Mouse (Mus musculus): Measurements from ENCODE around the gene Thbs1.

The Thbs1 gene

DNA sequence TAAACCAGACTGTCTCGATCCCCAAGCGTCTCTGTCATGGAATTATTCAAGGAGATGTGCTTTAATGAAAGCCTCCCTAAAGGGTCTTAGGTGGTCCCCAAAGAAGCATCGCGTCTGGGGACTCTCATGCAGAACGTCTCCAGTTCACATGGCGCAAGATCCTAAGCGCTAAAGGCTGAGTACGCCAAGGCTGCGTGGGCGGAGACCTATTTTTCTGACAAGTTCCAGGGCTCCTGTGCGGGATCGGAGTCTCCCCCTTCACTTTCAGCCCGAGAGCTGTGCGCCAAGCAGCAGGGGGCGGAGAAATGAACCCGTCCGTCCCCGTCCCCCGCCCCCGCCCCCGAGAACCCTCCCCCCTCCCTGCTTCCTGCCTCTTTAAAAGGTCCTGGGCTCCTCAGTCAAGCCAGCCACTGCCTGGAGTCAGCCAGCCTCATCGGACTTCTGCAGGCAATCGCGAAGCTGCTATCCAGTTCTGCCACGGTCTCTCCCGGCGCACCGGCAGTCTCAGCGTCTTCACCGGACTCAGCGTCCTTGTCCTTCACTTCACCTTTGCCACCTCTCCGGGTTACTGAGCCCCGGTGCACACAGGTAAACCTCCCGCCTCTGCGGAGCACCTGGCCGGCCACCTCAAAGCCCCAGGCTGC is at the start of gene Thbs1:
Gene Thbs1, plus strand, starts transcription at position 389 of the 644 bp plus-strand sequence.
- in situ Hi-C loops (cut with MboI, MseI): loop anchor here (10.0 to 25.0 kb wide), 2 partner anchors 567 to 574 kb away; no protein-coding TSS in a partner anchor

DNA sequence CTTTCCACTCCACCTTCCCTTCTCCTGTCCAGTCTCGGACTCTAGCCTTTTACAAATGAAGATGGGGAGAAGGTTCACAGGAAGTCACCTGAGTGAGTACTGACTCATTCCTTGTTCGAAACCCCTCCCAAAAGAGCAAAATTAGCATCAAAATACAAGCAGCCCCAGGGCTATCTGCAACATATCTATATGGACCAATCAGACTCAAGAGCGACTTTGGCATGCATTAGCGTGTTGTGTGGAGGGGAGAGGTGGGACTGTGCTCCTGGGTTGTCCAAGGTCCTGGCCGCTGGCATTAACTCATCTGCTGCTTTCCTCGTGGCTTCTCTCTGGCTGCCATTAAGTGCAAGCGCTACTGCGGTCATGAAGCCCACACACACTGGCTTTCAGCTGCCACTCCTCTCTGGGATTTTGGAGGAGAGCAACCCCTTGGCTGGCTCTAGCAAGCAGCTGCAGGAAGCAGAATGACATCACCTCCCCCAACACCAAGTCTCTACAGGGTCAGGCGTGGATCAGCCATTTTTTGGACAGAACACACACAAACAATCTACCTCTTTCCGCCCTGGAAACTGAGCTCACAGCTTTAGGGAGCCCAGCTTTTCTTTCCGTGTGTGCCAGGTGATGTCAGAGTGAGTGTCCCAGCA is 47.4 kb upstream of the Thbs1 start:
- in situ Hi-C loops (cut with MboI, MseI): no loop called here

DNA sequence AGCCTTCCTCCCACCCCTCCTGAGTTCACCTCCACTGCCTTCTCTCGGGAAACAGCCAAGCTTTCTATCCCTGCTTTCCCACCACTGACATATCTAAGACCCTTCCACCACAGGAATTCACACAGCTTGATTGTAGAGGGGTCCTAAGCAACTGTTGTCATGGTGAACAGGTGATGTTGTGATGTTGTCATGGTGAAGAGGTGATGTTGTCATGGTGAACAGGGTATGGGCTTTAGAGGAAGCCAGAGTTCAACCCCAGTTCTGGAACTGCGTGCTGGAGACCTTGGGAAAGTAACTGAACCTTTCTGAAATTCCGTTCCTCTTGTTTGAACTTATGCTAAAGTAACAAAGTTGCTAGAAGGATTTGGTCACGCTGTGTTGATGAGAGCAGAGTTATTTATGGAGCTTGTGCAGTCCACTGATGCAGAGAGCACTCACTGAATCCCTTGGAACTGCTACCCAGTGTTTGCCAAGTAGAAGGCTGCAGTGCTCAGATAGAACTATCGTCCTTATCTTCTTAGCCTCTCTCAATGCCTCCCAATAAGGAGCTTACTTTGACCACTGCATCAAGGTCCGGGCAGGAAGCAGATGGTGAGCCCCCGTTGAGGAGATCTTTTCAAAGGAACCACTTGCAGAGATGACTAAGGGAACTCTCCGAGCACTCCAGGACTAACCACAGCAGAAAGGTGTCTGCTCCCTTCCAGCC is 45.5 kb upstream of the Thbs1 start:
- in situ Hi-C loops (cut with MboI, MseI): no loop called here

DNA sequence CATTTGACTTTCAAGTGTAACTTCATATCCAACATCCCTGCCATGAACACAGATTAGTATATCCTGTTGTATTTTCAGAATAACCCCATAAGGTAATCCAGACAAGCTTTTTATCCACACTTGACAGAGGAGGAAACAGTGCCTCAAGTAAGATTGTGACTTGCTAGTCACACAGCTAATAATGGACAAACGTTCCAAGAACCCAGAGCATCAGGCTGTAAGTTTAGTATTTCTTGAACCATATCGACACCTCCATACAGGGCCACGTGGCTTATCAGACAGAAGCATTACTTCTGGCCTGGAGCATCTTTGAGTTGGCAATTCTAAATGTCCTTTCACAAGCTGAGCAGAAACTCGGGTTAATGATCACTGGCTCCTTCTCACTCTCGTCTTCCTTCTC is 41.7 kb upstream of the Thbs1 start:
- in situ Hi-C loops (cut with MboI, MseI): no loop called here

DNA sequence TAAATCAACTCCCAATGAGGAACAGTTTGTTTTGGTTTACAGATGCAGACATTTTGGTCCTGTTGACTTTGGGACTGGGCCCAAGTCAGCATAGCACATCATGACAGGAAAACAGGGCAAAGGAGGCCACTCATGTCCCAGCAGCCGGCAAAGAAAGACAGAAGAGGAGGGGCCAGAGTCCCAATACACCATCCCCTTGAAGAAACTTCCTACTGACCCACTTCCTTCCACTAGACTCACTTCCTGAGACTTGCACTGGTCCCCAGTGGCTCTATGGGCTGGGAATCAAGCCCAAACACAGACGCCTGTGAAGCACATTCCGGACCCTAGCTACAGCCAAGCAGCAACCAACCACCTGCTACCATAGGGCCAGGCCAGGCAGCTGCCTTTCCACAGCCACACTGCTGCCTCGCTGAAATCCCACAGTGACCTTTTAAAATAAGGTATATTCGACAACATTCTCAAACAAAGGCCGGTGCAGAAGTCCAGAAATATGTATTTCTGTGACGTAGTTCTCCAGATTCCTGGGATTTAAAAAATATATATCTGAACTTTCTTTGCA is 38.8 kb upstream of the Thbs1 start:
- in situ Hi-C loops (cut with MboI, MseI): no loop called here

DNA sequence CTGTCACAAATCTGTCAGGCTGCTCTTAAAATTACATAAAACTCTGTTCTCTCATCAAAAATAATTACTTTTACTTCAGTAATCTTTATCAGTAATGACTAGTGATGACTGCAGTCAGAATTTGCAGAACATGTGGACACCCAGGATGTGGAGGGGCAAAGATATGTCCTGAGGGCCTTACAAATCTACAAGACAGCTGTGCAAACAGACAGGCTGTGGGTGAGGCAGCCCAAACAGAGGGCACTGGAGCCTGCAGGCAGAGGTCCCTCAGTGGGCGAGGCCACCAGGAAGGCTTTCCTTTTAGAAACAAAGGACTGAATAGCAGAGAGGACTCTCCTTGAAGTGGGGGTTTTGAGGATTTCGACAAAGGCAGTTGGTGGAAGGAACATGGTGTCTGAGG is 37.6 kb upstream of the Thbs1 start:
- in situ Hi-C loops (cut with MboI, MseI): no loop called here

DNA sequence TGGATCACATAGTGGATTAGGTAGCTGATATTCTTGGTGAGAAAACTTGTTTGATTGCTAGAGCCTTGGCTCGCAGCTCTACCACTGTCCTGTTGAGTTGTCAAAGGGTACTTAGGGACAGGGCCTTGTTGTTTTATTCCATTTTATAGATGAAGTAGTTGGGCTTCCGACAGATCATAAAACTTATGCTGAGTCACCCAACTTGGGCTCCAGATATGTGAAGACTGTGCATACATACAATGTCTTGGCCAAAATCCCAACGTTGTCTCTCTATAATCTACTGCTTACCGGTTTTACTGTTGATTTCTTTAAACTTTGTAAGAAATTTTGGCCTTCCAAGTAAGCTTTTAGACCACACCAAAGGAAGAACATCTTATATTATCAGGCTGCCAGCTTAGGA is 36.5 kb upstream of the Thbs1 start:
- in situ Hi-C loops (cut with MboI, MseI): no loop called here

DNA sequence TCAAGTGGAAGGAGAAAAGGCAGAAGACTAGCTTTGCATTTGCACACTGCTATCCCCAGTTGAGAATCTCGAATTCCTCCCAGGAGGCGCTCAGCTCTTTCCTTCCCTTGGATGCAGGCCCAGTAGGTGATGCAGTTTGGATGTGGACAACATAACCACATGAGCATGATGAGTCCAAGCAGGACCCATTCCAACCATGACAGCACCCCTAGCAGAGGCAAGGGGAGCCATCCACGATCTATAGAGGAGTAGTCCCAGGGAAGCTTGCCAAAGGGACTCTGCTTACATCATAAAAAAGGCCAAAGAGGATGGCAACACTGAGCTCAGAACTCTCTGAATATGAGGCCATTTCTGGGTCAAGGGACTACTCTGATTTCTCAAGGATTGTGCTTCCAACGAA is 32.5 kb upstream of the Thbs1 start:
- in situ Hi-C loops (cut with MboI, MseI): no loop called here

DNA sequence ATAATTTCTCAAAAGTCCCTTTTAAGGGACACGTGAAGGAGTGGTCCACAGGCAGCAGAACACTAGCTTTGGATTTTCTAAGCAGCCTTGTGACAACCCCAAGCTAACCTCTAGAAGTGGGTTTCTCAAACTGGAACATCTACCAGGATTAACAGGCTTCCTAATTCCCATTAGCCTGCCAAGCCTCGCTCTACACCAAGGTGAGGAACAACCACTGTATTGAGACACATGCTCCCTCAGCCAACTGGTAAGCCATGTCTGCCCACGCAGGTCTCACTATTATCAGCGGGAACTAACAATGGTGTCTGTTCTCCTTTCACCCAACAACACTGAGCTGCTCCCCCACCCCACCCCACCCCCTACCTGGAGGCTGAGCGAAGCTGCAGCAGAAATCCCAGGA is 30.1 kb upstream of the Thbs1 start:
- in situ Hi-C loops (cut with MboI, MseI): loop anchor here in 1 of 2 experiments (10.0 kb wide), 1 partner anchor 297 kb away; no protein-coding TSS in a partner anchor

DNA sequence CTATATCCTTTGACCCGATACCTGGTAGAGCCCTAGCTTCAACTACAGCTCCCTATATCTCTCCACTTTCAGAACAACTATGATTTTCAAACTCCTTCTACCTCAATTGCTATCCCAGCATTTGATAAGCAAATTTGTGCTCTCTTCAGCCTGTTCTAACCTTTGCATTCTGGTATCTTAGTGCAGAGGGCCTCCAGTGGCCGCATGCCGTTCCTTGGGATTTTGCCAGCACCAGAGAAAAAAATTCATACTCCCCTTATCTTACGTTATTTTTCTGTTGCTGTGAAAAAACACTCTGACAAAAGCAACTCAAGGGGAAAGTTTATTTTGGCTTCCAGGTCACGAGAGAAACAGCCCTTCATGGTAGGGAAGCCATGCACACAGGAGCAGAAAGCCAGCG is 28.0 kb upstream of the Thbs1 start:
- in situ Hi-C loops (cut with MboI, MseI): loop anchor here in 1 of 2 experiments (10.0 kb wide), 1 partner anchor 299 kb away; no protein-coding TSS in a partner anchor

DNA sequence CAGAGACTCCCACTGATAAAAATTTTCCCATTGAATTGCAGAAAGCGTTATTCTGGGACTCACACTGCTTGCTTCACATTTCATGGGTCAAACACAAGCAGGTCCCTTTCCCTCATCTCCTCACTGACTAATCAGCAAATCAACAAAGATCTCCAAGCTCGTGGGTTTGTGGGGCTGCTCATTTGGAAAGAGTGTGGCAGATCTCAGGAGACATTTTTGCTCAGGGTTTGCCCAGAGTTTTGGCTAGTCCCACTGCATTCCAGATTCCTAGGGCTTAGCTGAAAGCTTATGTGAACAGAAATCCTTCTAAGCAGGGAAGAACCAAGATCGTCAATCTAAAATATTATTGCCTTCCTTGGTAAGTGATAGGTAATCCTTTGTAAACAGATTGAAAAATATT is 27.0 kb upstream of the Thbs1 start:
- in situ Hi-C loops (cut with MboI, MseI): loop anchor here in 1 of 2 experiments (10.0 kb wide), 1 partner anchor 300 kb away; no protein-coding TSS in a partner anchor

DNA sequence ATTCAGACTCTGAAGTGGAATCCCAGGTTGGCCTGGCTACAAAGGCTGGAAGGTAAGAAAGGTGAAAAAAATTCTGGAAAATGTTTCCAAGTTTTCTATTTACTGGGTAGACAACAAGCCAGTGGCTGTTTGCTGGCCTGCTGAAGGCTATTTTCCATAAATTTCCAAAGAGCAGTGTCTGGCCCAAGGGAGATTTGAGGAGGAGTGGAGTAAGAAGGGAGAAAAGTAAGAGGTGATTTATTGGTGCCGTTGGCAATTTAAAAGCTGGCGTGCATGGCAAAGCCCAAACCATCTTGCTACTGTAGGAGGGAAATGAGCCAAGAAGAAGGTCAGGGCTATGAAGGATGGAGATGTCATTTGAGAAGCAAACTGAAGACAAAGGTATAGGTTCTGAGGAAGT is 26.0 kb upstream of the Thbs1 start:
- in situ Hi-C loops (cut with MboI, MseI): loop anchor here in 1 of 2 experiments (10.0 kb wide), 1 partner anchor 301 kb away; no protein-coding TSS in a partner anchor

DNA sequence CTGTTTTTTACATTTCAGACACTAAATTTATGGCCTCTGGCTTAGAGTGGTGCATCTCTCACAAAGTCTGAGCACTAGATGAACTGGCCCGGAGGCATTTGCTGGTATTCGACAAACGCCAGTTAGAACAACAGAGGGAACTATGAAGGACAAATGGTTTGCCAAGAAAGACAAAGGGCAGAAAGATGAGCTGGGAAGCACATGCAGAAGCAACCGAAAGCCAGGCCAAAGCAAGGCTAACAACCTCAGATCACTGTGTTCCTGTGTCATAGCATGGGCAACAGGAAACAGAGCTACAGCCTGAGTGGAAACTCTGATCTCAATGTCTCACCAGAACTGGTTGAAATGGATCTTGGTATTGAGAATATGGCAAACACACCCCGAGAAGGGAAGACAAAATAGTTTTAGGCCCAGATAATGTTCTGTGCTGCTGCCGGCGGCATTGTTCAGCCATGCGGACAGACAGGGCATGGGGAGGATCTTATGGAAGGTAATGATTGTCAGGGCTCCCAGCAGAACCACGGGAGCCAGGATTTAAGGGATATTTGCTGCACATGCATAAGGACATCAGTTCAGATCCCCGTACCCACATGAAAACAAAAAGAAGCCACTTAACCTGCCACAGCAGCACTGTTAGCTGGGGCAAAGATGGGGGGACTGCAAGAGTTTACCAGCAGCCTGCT is 24.5 kb upstream of the Thbs1 start:
- in situ Hi-C loops (cut with MboI, MseI): loop anchor here in 1 of 2 experiments (10.0 kb wide), 1 partner anchor 302 kb away; no protein-coding TSS in a partner anchor

DNA sequence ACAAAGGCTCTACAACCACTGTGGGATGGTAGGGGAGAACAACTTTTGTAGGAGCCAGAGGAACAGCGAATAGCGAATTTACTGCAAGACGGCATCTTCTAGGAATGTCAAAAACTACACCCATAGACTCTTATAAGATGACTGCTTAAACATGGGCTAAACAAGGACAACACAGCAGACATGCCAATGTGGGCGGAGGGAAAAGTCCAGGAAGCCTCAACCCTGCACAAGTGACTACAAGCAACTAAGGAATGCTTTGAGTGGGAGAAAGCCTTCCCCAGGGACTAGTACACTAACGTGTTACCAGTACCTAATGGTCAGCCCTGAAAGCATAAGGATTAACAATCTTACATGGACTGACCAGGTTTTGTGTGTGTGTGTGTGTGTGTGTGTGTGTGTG is 20.4 kb upstream of the Thbs1 start:
- in situ Hi-C loops (cut with MboI, MseI): no loop called here

DNA sequence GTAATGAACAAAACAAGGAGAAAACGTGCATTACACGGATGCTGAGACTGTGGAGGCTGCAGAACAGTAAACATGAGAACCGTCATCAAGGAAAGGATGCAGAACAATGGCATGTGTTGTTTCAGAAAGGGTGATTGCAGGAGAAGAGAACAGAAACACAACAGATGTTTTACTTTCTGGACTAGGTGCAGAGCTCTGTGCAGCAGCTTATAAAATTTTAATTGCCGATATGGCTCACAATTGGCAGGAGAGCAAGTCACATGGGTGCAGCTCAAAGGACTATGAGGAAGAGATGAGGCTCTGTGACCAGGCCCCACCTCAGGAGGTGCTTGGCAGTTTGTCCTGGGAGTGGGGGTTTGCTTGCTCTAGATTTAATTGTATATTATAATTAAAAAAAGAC is 12.6 kb upstream of the Thbs1 start:
- in situ Hi-C loops (cut with MboI, MseI): no loop called here

DNA sequence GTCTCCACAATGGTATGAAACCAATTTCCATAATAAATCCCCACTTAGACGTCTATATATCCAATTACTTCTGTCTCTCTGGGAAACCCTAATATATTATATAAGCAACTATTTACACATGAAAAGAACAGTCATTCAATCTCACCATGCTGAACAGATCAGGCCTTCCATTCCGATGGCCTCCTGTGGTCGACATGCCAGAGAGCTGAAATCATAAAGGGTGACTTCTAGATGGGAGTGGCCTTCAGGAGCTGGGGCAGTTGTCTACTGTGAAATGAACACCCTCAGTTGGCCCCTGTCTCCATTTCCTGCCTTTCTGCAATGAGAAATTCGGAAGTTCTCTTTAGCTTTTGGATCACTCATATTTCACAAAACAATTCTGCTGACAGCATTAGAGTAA is 9.5 kb upstream of the Thbs1 start:
- in situ Hi-C loops (cut with MboI, MseI): loop anchor here in 1 of 2 experiments (25.0 kb wide), 1 partner anchor 565 kb away; no protein-coding TSS in a partner anchor

DNA sequence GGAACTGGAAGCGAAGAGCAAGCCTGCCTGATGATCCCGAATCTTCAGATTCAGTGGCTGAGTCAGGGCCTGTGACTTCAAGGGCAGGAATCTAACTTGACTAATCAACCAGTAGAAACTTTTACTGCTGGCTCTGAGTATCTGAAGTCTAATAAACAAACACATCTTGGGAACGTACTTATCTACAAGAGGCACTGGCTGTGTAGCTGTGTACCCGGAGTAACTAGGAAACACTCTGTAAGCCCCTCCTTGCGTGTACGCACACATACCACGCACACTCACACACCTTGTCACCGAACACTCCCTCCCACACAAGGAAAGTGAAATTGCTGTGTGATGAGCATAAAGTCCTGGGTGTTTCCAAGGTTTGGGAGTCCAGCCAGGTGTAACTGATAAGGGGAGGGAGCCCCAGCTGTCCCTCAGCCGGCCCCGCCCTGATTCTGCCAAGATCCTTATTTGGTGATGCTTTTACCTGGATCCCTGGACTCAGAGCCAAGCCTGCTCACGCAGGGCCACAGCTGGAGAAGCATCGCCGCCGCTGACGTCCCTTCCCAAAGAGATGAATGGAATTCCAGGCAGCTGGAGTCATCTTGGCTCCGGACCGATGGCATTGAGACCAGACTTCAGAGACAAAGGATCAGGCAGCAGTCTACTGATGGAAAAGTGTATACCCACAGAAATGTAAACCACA is 1.3 kb upstream of the Thbs1 start:
- in situ Hi-C loops (cut with MboI, MseI): loop anchor here (10.0 to 25.0 kb wide), 2 partner anchors 566 to 573 kb away; no protein-coding TSS in a partner anchor

DNA sequence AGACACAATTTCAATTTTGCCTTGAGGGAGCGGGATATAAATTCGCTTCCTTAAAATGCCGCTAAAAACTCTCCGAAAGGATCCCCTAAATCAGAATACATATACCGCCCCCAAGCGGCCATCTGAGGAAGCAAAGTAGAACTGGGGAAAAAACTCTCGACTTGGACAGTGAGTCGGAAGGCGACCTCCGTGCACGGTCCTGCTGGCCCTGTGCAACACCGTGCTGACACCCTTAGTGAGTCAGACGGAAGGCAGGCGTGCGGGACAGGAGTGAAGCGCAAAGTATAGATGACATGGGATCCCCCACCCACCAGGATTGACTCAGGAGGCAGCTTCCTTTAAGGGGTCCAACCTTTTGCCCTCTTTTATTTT is 574 bp upstream of the Thbs1 start:
- in situ Hi-C loops (cut with MboI, MseI): loop anchor here (10.0 to 25.0 kb wide), 2 partner anchors 566 to 574 kb away; no protein-coding TSS in a partner anchor

DNA sequence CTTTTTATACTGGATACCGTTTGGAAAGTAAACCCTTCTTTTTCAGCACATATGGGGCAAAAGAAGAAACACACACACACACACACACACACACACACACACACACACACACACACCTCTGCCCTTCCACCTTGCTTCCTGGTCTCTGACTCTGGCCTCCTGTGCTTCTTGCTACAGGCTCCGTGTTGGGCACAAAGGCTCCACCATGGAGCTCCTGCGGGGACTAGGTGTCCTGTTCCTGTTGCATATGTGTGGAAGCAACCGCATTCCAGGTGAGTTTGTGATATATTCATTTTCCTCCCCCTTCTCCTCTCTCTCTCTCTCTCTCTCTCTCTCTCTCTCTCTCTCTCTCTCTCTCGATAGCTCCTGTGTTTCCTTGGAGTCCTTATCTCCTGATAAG is 762 bp downstream of the Thbs1 start:
- in situ Hi-C loops (cut with MboI, MseI): loop anchor here (10.0 to 25.0 kb wide), 2 partner anchors 568 to 575 kb away; no protein-coding TSS in a partner anchor

DNA sequence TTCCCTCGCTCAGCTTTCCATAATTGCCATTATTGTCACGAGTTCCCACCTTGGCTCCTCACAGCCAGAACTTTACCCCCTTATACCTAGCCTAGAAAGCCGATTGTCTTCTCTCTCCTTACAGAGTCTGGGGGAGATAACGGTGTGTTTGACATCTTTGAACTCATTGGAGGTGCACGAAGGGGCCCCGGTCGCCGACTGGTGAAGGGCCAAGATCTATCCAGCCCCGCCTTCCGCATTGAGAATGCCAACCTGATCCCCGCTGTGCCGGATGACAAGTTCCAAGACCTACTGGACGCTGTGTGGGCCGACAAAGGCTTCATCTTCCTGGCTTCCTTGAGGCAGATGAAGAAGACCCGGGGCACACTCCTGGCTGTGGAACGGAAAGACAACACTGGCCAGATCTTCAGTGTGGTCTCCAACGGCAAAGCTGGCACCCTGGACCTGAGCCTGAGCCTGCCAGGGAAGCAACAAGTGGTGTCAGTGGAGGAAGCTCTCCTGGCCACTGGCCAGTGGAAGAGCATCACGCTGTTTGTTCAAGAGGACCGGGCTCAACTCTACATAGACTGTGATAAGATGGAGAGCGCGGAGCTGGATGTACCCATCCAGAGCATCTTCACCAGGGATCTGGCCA is 1.3 kb downstream of the Thbs1 start:
- in situ Hi-C loops (cut with MboI, MseI): loop anchor here (10.0 to 25.0 kb wide), 2 partner anchors 568 to 576 kb away; no protein-coding TSS in a partner anchor

Data from T-helper 17 cell (primary cell).